Mouse (Mus musculus) MEL (cell line): Measurements from ENCODE around the gene Mrtfa. TPM values are rescaled to one million over a fixed set of nuclear protein-coding genes. Genes with fewer than 3 reads are reported as not detected.

ENCODE experiments used
- DNase-seq: peaks from one replicate; pipeline ENCODE4 v3.0.0; 2011; ENCODE audit warnings: low read depth, low spot score
- H3K27ac ChIP-seq: 2 replicates; pipeline ENCODE4 v1.5.1; 2012; ENCODE audit warnings: low read depth, mild to moderate bottlenecking, control low read depth, low read length, moderate library complexity; ENCODE audit not compliant: control insufficient read depth
- H3K27me3 ChIP-seq, 2 experiments: fragments of 150-350 bp in 1 of 2; sonication (generic) in 1 of 2; 2 replicates each; pipeline ENCODE4 v1.6.1; 2012; ENCODE audit warnings: low read length in 2 of 2, mild to moderate bottlenecking in 2 of 2, improper control_type of control experiment in 1 of 2, moderate library complexity in 1 of 2; ENCODE audit not compliant: insufficient read depth in 2 of 2, control insufficient read depth in 1 of 2
- H3K36me3 ChIP-seq, 2 experiments: 2 replicates each; pipeline ENCODE4 v1.6.1; 2012 to 2014; ENCODE audit warnings: low read length in 2 of 2, improper control_type of control experiment in 1 of 2, inconsistent platforms in 1 of 2, mild to moderate bottlenecking in 1 of 2; ENCODE audit not compliant: insufficient read depth in 2 of 2, control insufficient read depth in 1 of 2
- H3K4me1 ChIP-seq, 2 experiments: fragments of 150-350 bp in 1 of 2; sonication (generic) in 1 of 2; 2 replicates each; pipeline ENCODE4 v1.6.1; 2012; ENCODE audit warnings: low read length in 2 of 2, improper control_type of control experiment in 1 of 2, mild to moderate bottlenecking in 1 of 2; ENCODE audit not compliant: insufficient read depth in 2 of 2, control insufficient read depth in 1 of 2
- H3K4me3 ChIP-seq, 2 experiments: fragments of 150-350 bp in 1 of 2; sonication (generic) in 1 of 2; 2 replicates each; pipeline ENCODE4 v1.5.1; 2012; ENCODE audit warnings: low read depth in 2 of 2, low read length in 2 of 2, mild to moderate bottlenecking in 2 of 2, moderate library complexity in 2 of 2, control low read depth in 1 of 2, improper control_type of control experiment in 1 of 2; ENCODE audit not compliant: control insufficient read depth in 1 of 2, insufficient read depth in 1 of 2
- H3K79me2 ChIP-seq: 2 replicates; pipeline ENCODE4 v1.6.1; 2012; ENCODE audit warnings: mild to moderate bottlenecking, low read length, moderate library complexity; ENCODE audit not compliant: control insufficient read depth, poor library complexity, insufficient read depth
- H3K9ac ChIP-seq: 2 replicates; pipeline ENCODE4 v1.6.1; 2012; ENCODE audit warnings: low read depth, mild to moderate bottlenecking, control low read depth, low read length, moderate library complexity; ENCODE audit not compliant: control insufficient read depth, poor library complexity, severe bottlenecking
- H3K9me3 ChIP-seq: fragments of 150-350 bp; sonication (generic); replicated peaks from 2 replicates; pipeline ENCODE4 v1.6.1; 2012; ENCODE audit warnings: mild to moderate bottlenecking, low read length, improper control_type of control experiment, moderate library complexity; ENCODE audit not compliant: insufficient read depth
- E2F4 ChIP-seq: IDR thresholded peaks from 2 replicates; pipeline ENCODE4 v1.6.1; 2011; ENCODE audit warnings: low read depth, low read length, improper control_type of control experiment, borderline replicate concordance
- ETS1 ChIP-seq: IDR thresholded peaks from 2 replicates; pipeline ENCODE4 v1.6.1; 2012; ENCODE audit warnings: low read depth, mild to moderate bottlenecking, inconsistent platforms, low read length, improper control_type of control experiment, moderate library complexity
- GABPA ChIP-seq: IDR thresholded peaks from 2 replicates; pipeline ENCODE4 v1.6.1; 2012; ENCODE audit warnings: low read depth, mild to moderate bottlenecking, inconsistent platforms, low read length, improper control_type of control experiment, moderate library complexity
- HCFC1 ChIP-seq: IDR thresholded peaks from 2 replicates; pipeline ENCODE4 v1.6.1; 2012; ENCODE audit warnings: low read depth, mild to moderate bottlenecking, inconsistent platforms, low read length, improper control_type of control experiment, moderate library complexity
- JUND ChIP-seq: IDR thresholded peaks from 2 replicates; pipeline ENCODE4 v1.6.1; 2011; ENCODE audit warnings: low read depth, mild to moderate bottlenecking, improper control_type of control experiment, low read length
- MAZ ChIP-seq: IDR thresholded peaks from 2 replicates; pipeline ENCODE4 v1.6.1; 2012; ENCODE audit warnings: low read depth, mild to moderate bottlenecking, inconsistent platforms, low read length, improper control_type of control experiment
- MYC ChIP-seq: IDR thresholded peaks from 2 replicates; pipeline ENCODE4 v1.6.1; 2011; ENCODE audit warnings: low read depth, mild to moderate bottlenecking, low read length, improper control_type of control experiment, moderate library complexity
- NRF1 ChIP-seq: IDR thresholded peaks from 2 replicates; pipeline ENCODE4 v1.6.1; 2014; ENCODE audit warnings: low read depth, mild to moderate bottlenecking, inconsistent platforms, low read length, improper control_type of control experiment, moderate library complexity; ENCODE audit not compliant: poor library complexity, insufficient read depth, severe bottlenecking
- POLR2AphosphoS5 ChIP-seq: IDR thresholded peaks from 2 replicates; pipeline ENCODE4 v1.6.1; 2012; ENCODE audit warnings: low read depth, borderline replicate concordance, mild to moderate bottlenecking, inconsistent platforms, low read length, moderate library complexity, mixed read lengths
- SIN3A ChIP-seq: IDR thresholded peaks from 2 replicates; pipeline ENCODE4 v1.6.1; 2012; ENCODE audit warnings: low read length, improper control_type of control experiment, inconsistent platforms
- SMC3 ChIP-seq: IDR thresholded peaks from 2 replicates; pipeline ENCODE4 v1.6.1; 2011; ENCODE audit warnings: low read depth, low read length, improper control_type of control experiment
- TAL1 ChIP-seq: IDR thresholded peaks from 2 replicates; pipeline ENCODE4 v1.6.1; 2012; ENCODE audit warnings: mild to moderate bottlenecking, inconsistent platforms, low read length, moderate library complexity, mixed read lengths
- UBTF ChIP-seq: IDR thresholded peaks from 2 replicates; pipeline ENCODE4 v1.6.1; 2012; ENCODE audit warnings: low read depth, mild to moderate bottlenecking, inconsistent platforms, low read length, improper control_type of control experiment, moderate library complexity, borderline replicate concordance; ENCODE audit not compliant: insufficient read depth
- USF2 ChIP-seq, 2 experiments: IDR thresholded peaks; 2 replicates each; pipeline ENCODE4 v1.6.1; 2011 to 2012; ENCODE audit warnings: improper control_type of control experiment in 2 of 2, low read length in 2 of 2, borderline replicate concordance in 1 of 2, inconsistent platforms in 1 of 2, low read depth in 1 of 2, mild to moderate bottlenecking in 1 of 2; ENCODE audit not compliant: insufficient read depth in 1 of 2
- ZNF384 ChIP-seq: IDR thresholded peaks from 2 replicates; pipeline ENCODE4 v1.6.1; 2012; ENCODE audit warnings: low read depth, mild to moderate bottlenecking, inconsistent platforms, low read length, improper control_type of control experiment
- polyA plus RNA-seq, 2 experiments: library from polyadenylated mRNA; stranded (reverse) in 1 of 2; unstranded in 1 of 2; fragments of >175 nt in 1 of 2; fragments of >200 nt in 1 of 2; gene quantifications; 2 replicates each; pipeline versions ENCODE4 v1.2.1 to v1.2.4; 2012; ENCODE audit warnings: low replicate concordance in 2 of 2, low read depth in 1 of 2; ENCODE audit not compliant: insufficient read length in 2 of 2, insufficient read depth in 1 of 2, missing spikeins in 1 of 2
- total RNA-seq: library from RNA; depleted of rRNA; stranded (reverse); fragments of 300-350 nt; gene quantifications from 2 replicates; pipeline ENCODE4 v1.2.3, GENCODE M21; 2012

Gene Mrtfa
- total and polyA plus RNA-seq, 3 experiments, result 2.6 to 11.9 TPM; not detected in 1

- H3K36me3 ChIP-seq, result peaks cover 0 to 2% of the 10 kb centered on the region in 2 experiments; a peak in 1 of 4 replicates
- no peaks in the 10 kb centered on the region for H3K9me3 ChIP-seq
- H3K27me3 ChIP-seq, result no peaks in the 10 kb centered on the region
- H3K79me2 ChIP-seq, result no peaks in the 10 kb centered on the region
- TF ChIP-seq JUND (peak; percentile 55; the same call in 1 of the 2 replicates), USF2 (IDR thresholded peaks at IDR 0.05; ENCODE audit: borderline replicate concordance in 1 of 2, insufficient read depth in 1 of 2, low read depth in 1 of 2, low read length in 2 of 2) (no peak), E2F4 (no peak)
- no peak overlapping the region for H3K4me3 ChIP-seq
- DNase-seq, result peak; percentile 53
- peaks cover 2 to 5% of the 10 kb centered on the region in 2 experiments; a peak in 2 of 4 replicates for H3K4me1 ChIP-seq
- no peak overlapping the region for H3K27ac ChIP-seq
- H3K9ac ChIP-seq, result no peak overlapping the region
These were observed 157.5 kb downstream of the Mrtfa start for GRCm38 (mm10) chr15:81032941-81033629.

DNA sequence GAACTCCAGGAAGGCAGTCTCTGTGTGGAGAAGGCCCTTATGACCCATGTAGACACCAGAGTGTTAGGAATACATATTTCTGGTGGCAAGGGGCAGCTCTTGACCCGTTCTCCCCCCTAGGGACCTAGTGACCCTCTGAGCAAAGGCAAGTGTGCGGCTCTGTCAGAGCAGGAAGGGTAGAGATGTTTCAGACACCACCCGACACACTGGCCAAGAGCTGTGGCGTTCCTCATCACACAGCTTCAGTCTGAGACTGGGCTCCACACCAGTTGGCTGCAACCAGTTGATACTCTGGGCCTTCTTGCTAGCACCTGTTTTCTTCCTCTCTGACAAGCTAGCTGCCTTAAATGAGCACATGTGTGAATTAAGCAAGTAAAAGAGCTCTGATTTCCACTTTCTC lies 158.9 kb downstream of the Mrtfa start:
- Histone ChIP-seq H3K4me3 (no peak overlapping the region), H3K79me2 (no peaks in the 10 kb centered on the region), H3K36me3 (peaks cover 0 to 2% of the 10 kb centered on the region in 2 experiments; a peak in 1 of 4 replicates), H3K4me1 (peaks cover 2 to 5% of the 10 kb centered on the region in 2 experiments; a peak in 2 of 4 replicates), H3K9me3 (no peaks in the 10 kb centered on the region), H3K27me3 (no peaks in the 10 kb centered on the region), H3K9ac (no peak overlapping the region), H3K27ac (no peak overlapping the region)
- DNase-seq, result no peak
- no peak for TF ChIP-seq NRF1
- no peak for TF ChIP-seq ZNF384
- no peak for TF ChIP-seq JUND
- no peak for TF ChIP-seq GABPA
- TF ChIP-seq HCFC1, result no peak
- TF ChIP-seq USF2 (IDR thresholded peaks at IDR 0.05; ENCODE audit: borderline replicate concordance in 1 of 2, insufficient read depth in 1 of 2, low read depth in 1 of 2, low read length in 2 of 2), result no peak
- TF ChIP-seq POLR2AphosphoS5, result no peak
- TF ChIP-seq UBTF, result no peak
- TF ChIP-seq MYC, result no peak
- TF ChIP-seq SMC3, result no peak
- TF ChIP-seq SIN3A, result no peak
- no peak for TF ChIP-seq MAZ
- no peak for TF ChIP-seq TAL1
- no peak for TF ChIP-seq ETS1
